Mouse (Mus musculus) kidney, postnatal 0 days (tissue): ENCODE measurements at regions not wholly inside any gene's neighbourhood (a gene's known extent, or its start where the extent isn't known, plus 50 kb on each side); places are given as distances from the start of the nearest gene placed in this dataset.

Experiments
- ATAC-seq: fragments of 200-750 bp; cut with Nextera tagmentation; replicated peaks from 2 replicates; pipeline ENCODE4 v1.8.0; 2017; ENCODE audit warnings: low read depth, moderate number of reproducible peaks, moderate TSS enrichment, moderate library complexity; ENCODE audit not compliant: low FRiP score
- DNase-seq: peaks from one replicate; pipeline ENCODE4 v3.0.0-alpha.2; 2016; ENCODE audit warnings: low spot score
- H3K27ac ChIP-seq: fragments of 300-500 bp; sonication (generic); 2 replicates; pipeline ENCODE4 v1.5.1; 2014; ENCODE audit warnings: mild to moderate bottlenecking
- H3K27me3 ChIP-seq: fragments of 300-500 bp; sonication (generic); 2 replicates; pipeline ENCODE4 v1.6.1; 2014; ENCODE audit warnings: low read length, mixed read lengths; ENCODE audit not compliant: insufficient read depth
- H3K36me3 ChIP-seq: fragments of 300-500 bp; sonication (generic); 2 replicates; pipeline ENCODE4 v1.6.1; 2014; ENCODE audit warnings: low read length, mixed read lengths; ENCODE audit not compliant: insufficient read depth
- H3K4me1 ChIP-seq: fragments of 300-500 bp; sonication (generic); replicated peaks from 2 replicates; pipeline ENCODE4 v1.6.1; 2014; ENCODE audit warnings: antibody characterized with exemption, low read length, mixed read lengths; ENCODE audit not compliant: insufficient read depth
- H3K4me2 ChIP-seq: fragments of 300-500 bp; sonication (generic); 2 replicates; pipeline ENCODE4 v1.6.1; 2014; ENCODE audit warnings: mild to moderate bottlenecking, low read length, moderate library complexity, mixed read lengths
- H3K4me3 ChIP-seq: fragments of 300-500 bp; sonication (generic); replicated peaks from 2 replicates; pipeline ENCODE4 v1.5.1; 2014; ENCODE audit warnings: low read depth, low read length
- H3K9ac ChIP-seq: fragments of 300-500 bp; sonication (generic); 2 replicates; pipeline ENCODE4 v1.6.1; 2014; ENCODE audit warnings: low read depth, low read length
- H3K9me3 ChIP-seq: fragments of 300-500 bp; sonication (generic); replicated peaks from 2 replicates; pipeline ENCODE4 v1.6.1; 2016; ENCODE audit warnings: low read length, inconsistent platforms, mixed read lengths
- CTCF ChIP-seq: IDR thresholded peaks from 2 replicates; pipeline ENCODE4 v1.5.1; 2016; ENCODE audit warnings: antibody characterized with exemption, low read depth, mild to moderate bottlenecking, moderate library complexity
- WGBS: fragments of 180-500 bp; shearing (Covaris S2); extraction: QIAGEN DNeasy Blood & Tissue Kit; methylation state at CpG from one replicate; pipeline ENCODE4 v1.1.7; 2014; 5-methylcytosine and 5-hydroxymethylcytosine counted together

DNA sequence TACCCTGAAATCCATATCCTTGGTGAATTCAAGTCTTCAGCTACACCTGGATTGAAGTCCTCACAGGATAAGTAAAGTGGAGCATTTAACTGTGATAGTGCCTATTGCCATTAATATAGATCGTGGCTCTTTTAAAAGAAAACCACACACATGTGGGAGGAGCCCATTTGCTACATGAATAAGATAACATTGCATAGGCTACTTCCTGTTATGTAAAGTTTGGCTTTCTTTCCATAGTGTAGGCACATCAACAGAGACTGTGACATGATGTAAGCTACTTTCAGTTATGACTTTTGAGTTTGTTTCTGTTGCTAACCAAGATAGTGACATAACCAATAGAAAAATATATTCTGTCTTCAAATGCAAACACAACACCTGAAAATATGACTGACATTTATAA is 932.6 kb downstream of the Jrkl start:
- no peaks in the 10 kb centered on the region for H3K36me3 ChIP-seq
- DNase-seq, result no peak
- no peaks in the 10 kb centered on the region for H3K4me1 ChIP-seq
- no peak for TF ChIP-seq CTCF
- H3K4me3 ChIP-seq, result no peak overlapping the region
- no peak overlapping the region for H3K9ac ChIP-seq
- H3K9me3 ChIP-seq, result no peaks in the 10 kb centered on the region
- no peak overlapping the region for H3K4me2 ChIP-seq
- no peaks in the 10 kb centered on the region for H3K27me3 ChIP-seq
- 70% methylated on average over 1 of the region's 1 CpGs for WGBS
- no peak for ATAC-seq
- H3K27ac ChIP-seq, result no peak overlapping the region
